18 mouse cellular contexts compared by ENCODE assay signal in genomic region chr7:116524577-116524976, GRCm38 (mm10). TPM values are rescaled to one million over a fixed set of nuclear protein-coding genes. Genes with fewer than 3 reads are reported as not detected.
DNase-seq lines count a peak whose midpoint lies in the region; ATAC-seq and TF ChIP-seq lines count a peak whose summit lies in the region.
"Had no signal": no experiment of that assay in that cellular context is flagged by ENCODE, and none has a peak within 500 bp of the region (broad histone marks: within the 10 kb centered on the region; RNA-seq: fewer than 3 reads in every experiment).

No protein-coding gene starts in this region.

- WGBS in heart, embryonic 12.5 days: 64% methylated on average over 2 of the region's 2 CpGs

- no peak overlapping the region for H3K9ac ChIP-seq in heart, embryonic 12.5 days
- H3K9ac ChIP-seq: hindbrain, embryonic 12.5 days; liver, embryonic 12.5 days had no signal

- peak; percentile 48 for DNase-seq in heart, adult 8-10 months (ENCODE audit: low spot score)
- DNase-seq in lung, postnatal 36 days: peak; percentile 87
- no peak for DNase-seq in kidney, adult 18-20 months
- DNase-seq in gastrocnemius, postnatal 4 days (ENCODE audit: low spot score in 2 of 2): no peak
- DNase-seq in gastrocnemius, postnatal 10 days: no peak
- DNase-seq: adrenal gland, postnatal 25 days; cerebellum, postnatal 14 days; kidney, postnatal 4 days; right cerebral cortex, postnatal 14 days had no signal

- ATAC-seq in heart, embryonic 12.5 days (ENCODE audit: insufficient number of reproducible peaks, low FRiP score): no peak
- peak; percentile 54 for ATAC-seq in granulocyte monocyte progenitor cell, adult 5-6 weeks (replicated peaks; ENCODE audit: poor library complexity, severe bottlenecking)
- ATAC-seq: CD4-positive, CD25-positive, alpha-beta regulatory T cell, adult 4 months; intestine, embryonic 16.5 days; liver, embryonic 12.5 days had no signal

- TF ChIP-seq CTCF in C2C12 (IDR thresholded peaks at IDR 0.05; ENCODE audit: control insufficient read depth, insufficient read depth, insufficient read length): no peak

- H3K4me1 ChIP-seq in heart, embryonic 12.5 days (replicated peaks): no peaks in the 10 kb centered on the region
- H3K4me1 ChIP-seq: embryonic facial prominence, embryonic 10.5 days; hindbrain, embryonic 12.5 days; liver, embryonic 12.5 days had no signal

- peaks cover 4% of the 10 kb centered on the region; the same call in 1 of the 2 replicates for H3K9me3 ChIP-seq in heart, embryonic 12.5 days (replicated peaks)
- H3K9me3 ChIP-seq: embryonic facial prominence, embryonic 10.5 days; hindbrain, embryonic 12.5 days; liver, embryonic 12.5 days had no signal

- H3K27me3 ChIP-seq in heart, embryonic 12.5 days (replicated peaks): no peaks in the 10 kb centered on the region
- H3K27me3 ChIP-seq in C2C12 (ENCODE audit: control insufficient read depth, insufficient read depth, insufficient read length): no peaks in the 10 kb centered on the region
- H3K27me3 ChIP-seq: hindbrain, embryonic 12.5 days; liver, embryonic 12.5 days had no signal

- no peak overlapping the region for H3K27ac ChIP-seq in heart, embryonic 12.5 days (ENCODE audit: poor library complexity, severe bottlenecking)
- H3K27ac ChIP-seq: embryonic facial prominence, embryonic 10.5 days; hindbrain, embryonic 12.5 days; left cerebral cortex, adult 2 months; liver, embryonic 12.5 days had no signal

- H3K4me2 ChIP-seq in heart, embryonic 12.5 days: no peak overlapping the region
- H3K4me2 ChIP-seq: hindbrain, embryonic 12.5 days; liver, embryonic 12.5 days had no signal

- no peak overlapping the region for H3K4me3 ChIP-seq in heart, embryonic 12.5 days
- no peak overlapping the region for H3K4me3 ChIP-seq in C2C12 (ENCODE audit: insufficient read depth, poor library complexity, severe bottlenecking)
- H3K4me3 ChIP-seq: embryonic facial prominence, embryonic 10.5 days; hindbrain, embryonic 12.5 days; left cerebral cortex, adult 2 months; liver, embryonic 12.5 days had no signal

- H3K79me2 ChIP-seq in C2C12 (ENCODE audit: control insufficient read depth, insufficient read depth): no peaks in the 10 kb centered on the region

- H3K36me3 ChIP-seq in heart, embryonic 12.5 days: peaks cover 47% of the 10 kb centered on the region
- H3K36me3 ChIP-seq in C2C12 (ENCODE audit: control insufficient read depth, insufficient read depth): peaks cover 12% of the 10 kb centered on the region
- H3K36me3 ChIP-seq: liver, embryonic 12.5 days had no signal

- H3K79me3 ChIP-seq in C2C12 (ENCODE audit: low read depth): no peaks in the 10 kb centered on the region

- no peak overlapping the region for H3ac ChIP-seq in C2C12 (ENCODE audit: control insufficient read depth, insufficient read length, low read depth)

TF ChIP-seq in C2C12, 6 proteins besides CTCF, POLR2A, EP300 and RAD21:
- no peak for TF ChIP-seq USF1 (IDR thresholded peaks at IDR 0.05; ENCODE audit: low read depth)
- no peak for TF ChIP-seq MAX (IDR thresholded peaks at IDR 0.05)
- TF ChIP-seq CEBPB (IDR thresholded peaks at IDR 0.05; ENCODE audit: low read depth): peak; percentile 75

RNA-seq across cellular contexts. Expression of gene Nucb2, which starts 20.4 kb away (rescaled TPM):
- total RNA-seq in heart, adult 8-10 months (2022): 1 to 10 TPM; 5.1 to 7.9 (median 6.7) TPM
- 5.7 and 7.4 TPM in 2 replicates for polyA plus RNA-seq in heart, embryonic 12.5 days (2016; fragmentation: Nextera tagmentation; extraction: Ambion mirVana)
- polyA plus RNA-seq in C2C12 (2012; fragmentation: generic; extraction: Trizol): 5.0 TPM
- 39.3 and 55.1 TPM in 2 replicates for total RNA-seq in granulocyte monocyte progenitor cell, adult 5-6 weeks (2014; fragmentation: Nextera tagmentation)
- 87.7 and 106 TPM in 2 replicates for total RNA-seq in granulocyte monocyte progenitor cell, adult 5-6 weeks (2017)
- total RNA-seq in gastrocnemius, postnatal 4 days (2021): 10 to 100 TPM; 24.3 to 27.8 TPM
- 10 to 100 TPM; 16.6 to 20.2 TPM for total RNA-seq in gastrocnemius, postnatal 10 days (2021)

Comparison
In these comparisons a context has a peak if more than half of its experiments do, and no peak if none do; other contexts are left out.
1. DNase-seq: peak in heart, adult 8-10 months (single experiment) and lung, postnatal 36 days (single experiment); none in kidney, adult 18-20 months (single experiment), gastrocnemius, postnatal 4 days (0 of 2) and gastrocnemius, postnatal 10 days (single experiment).